Mouse (Mus musculus): ENCODE data around the gene Myo18a. TPM values are rescaled to one million over a fixed set of nuclear protein-coding genes. Genes with fewer than 3 reads are reported as not detected.

The Myo18a gene
- 19.3 and 24.5 TPM in 2 replicates for polyA plus RNA-seq (2015; fragmentation: Nextera tagmentation; extraction: Ambion mirVana)

DNA sequence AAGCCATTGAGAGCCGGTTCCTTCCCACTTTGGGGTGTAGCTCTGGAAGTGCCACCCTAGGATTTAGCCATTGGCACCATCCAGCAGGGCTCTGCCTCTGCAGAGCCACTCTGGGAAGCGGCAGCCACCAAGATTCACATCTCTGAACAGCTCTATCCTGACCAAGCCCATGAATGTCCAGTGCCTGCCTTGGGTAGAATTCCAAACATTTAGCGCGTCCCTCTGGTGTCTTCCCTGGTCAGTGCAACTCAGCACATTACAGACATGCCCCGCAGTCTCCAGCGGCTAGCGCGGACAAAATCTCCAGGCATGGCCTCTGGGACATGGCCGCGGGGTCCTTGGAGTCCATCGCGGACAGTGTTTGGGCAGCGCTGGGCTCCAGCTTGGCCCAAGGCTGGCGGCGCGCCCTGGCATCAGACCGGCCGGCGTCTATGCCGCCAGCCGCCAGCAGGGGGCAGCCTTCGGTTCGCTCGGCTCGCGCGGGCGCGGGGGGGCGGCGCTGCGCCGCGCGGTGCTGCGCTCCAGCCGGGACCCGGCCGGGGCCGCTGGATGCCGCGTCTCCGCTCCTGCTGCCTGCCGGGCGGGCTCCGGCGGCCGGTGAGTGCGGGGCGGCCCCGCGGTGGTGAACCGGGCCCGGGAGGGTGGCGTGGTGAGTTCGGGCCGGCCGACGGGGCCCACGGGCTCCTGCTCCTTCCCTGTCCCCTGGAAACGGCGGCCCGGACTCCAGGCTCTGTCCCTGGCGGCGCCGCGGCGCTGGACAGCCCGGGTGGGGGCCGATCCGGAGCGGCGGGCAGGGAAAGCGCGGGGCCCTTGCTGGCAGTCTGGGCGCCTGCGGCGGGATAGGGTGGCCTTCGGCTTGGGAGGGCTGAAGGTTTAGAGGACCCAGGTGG lies at the start of gene Myo18a:
TSS of gene Myo18a (plus strand) at position 464 of the 890 bp plus-strand sequence.

DNA sequence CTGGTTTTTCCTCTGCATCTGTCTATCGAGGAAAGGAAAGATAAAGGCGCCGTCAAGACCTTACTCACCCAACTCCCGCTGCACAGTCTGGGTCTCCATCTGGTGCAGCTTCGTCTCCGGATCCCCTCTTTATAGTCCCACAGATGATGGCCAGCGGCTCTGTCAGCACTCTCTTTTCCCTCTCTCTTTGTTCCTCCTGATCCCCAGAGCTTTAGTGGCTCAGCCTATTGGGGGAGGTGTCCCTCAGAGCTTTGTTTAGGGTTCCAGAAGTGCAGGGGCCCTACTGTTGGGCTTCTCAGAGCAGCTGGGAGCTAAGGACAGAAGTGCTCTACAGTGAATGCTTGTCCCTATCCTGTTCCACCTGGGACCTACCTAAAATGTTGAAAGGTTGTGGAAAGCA lies 37.9 kb upstream of the Myo18a start, which contains the start of gene Cryba1:
TSS of gene Cryba1 (minus strand) at position 101 of the 400 bp plus-strand sequence.

DNA sequence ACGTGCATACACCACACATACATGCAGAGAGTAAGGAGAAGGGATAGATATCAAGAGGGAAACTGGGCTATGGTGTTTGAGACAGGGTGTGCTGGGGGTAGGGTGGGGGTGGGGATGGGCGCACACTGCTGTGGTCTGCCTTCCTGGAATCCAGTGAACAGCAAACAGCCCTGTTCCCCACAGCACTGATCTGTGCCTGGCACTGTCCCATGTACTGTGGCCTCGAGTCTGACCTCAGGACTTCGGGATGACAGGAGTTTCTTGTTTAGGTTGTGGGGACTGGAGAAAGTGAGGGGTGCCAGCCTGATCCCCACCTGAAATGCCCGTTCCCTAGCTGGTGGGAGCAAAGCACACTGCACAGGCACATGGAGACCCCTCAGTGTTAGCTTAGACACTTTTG lies 24.7 kb downstream of the Myo18a start, which contains the start of gene Gm10277:
TSS of gene Gm10277 (minus strand) at position 41 of the 400 bp plus-strand sequence.

DNA sequence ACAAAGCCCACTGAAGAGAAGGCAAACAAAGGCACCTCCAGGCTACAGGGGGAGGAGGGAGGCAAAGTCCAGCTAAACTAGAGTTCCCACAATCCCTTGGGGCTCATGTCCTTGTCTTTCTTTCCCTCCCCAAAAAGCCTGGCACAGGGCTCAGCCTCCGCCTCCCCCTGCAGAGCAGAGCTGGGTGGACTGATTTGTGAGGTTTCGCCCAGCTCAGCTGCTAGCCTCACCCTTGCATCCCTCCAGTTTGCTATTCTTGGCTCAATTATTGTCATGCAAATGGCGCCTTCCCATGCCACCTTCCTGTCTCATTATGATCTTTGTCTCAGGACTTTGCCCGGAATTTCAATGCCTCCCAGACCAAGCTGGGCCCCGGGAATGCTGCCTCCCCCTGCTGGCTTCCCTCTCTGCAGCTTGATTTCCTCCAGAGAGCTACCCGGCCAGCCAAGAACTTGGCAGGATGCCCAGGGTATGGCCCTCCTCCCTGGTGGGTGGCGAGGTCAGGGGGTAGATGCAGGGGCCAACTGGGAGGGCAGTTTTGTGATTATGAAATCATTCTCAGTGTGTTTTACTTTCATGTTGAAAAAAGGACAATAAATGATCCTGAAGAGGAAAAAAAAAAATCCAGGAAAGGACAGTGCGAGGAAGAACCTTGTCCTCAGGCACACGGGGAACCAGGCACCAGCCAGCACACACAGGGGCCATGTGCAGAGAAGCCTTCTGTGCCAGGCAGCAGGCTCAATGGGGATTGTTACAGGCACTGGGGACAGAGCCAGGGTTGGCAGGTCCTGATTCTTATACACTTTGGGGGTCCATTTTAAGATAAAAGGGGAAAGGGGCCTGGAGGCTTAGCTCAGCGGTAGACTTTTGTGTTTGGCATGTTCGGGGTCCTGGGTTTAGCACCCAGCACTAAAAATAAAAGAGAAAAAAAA lies 131.0 kb downstream of the Myo18a start, which contains the start of gene Pipox:
TSS of gene Pipox (minus strand) at position 310 of the 932 bp plus-strand sequence.

Other genes with a start within 250 kb of the Myo18a start
- 3.6 and 4.5 TPM in 2 replicates for gene Abhd15, start 248.1 kb upstream of the Myo18a start, polyA plus RNA-seq (2015; fragmentation: Nextera tagmentation; extraction: Ambion mirVana)
- 10.0 and 12.9 TPM in 2 replicates for gene Trp53i13, start 247.3 kb upstream of the Myo18a start, polyA plus RNA-seq (2015; fragmentation: Nextera tagmentation; extraction: Ambion mirVana)
- 0.17 and 0.22 TPM in 2 replicates for gene Gm10392, start 244.0 kb upstream of the Myo18a start, polyA plus RNA-seq (2015; fragmentation: Nextera tagmentation; extraction: Ambion mirVana)
- 8.0 and 9.8 TPM in 2 replicates for gene Taok1, start 155.4 kb upstream of the Myo18a start, polyA plus RNA-seq (2015; fragmentation: Nextera tagmentation; extraction: Ambion mirVana)
- gene Nufip2, start 77.1 kb upstream of the Myo18a start, polyA plus RNA-seq (2015; fragmentation: Nextera tagmentation; extraction: Ambion mirVana): 4.0 and 4.5 TPM in 2 replicates
- not detected in 2 replicates for gene Cryba1, start 38.0 kb upstream of the Myo18a start, polyA plus RNA-seq (2015; fragmentation: Nextera tagmentation; extraction: Ambion mirVana)
- gene Gm10277, start 24.5 kb downstream of the Myo18a start, polyA plus RNA-seq (2015; fragmentation: Nextera tagmentation; extraction: Ambion mirVana): 1.4 and 1.6 TPM in 2 replicates
- 0.41 and 0.72 TPM in 2 replicates for gene Pipox, start 130.8 kb downstream of the Myo18a start, polyA plus RNA-seq (2015; fragmentation: Nextera tagmentation; extraction: Ambion mirVana)
- gene Sez6, start 167.6 kb downstream of the Myo18a start, polyA plus RNA-seq (2015; fragmentation: Nextera tagmentation; extraction: Ambion mirVana): 0.07 TPM in 1 of 2 replicates, not detected in the other
- 9.8 and 12.5 TPM in 2 replicates for gene Phf12, start 219.5 kb downstream of the Myo18a start, polyA plus RNA-seq (2015; fragmentation: Nextera tagmentation; extraction: Ambion mirVana)

All from spleen, postnatal 0 days (tissue).